9 mouse cellular contexts compared by ENCODE assay signal in the genomic region with DNA sequence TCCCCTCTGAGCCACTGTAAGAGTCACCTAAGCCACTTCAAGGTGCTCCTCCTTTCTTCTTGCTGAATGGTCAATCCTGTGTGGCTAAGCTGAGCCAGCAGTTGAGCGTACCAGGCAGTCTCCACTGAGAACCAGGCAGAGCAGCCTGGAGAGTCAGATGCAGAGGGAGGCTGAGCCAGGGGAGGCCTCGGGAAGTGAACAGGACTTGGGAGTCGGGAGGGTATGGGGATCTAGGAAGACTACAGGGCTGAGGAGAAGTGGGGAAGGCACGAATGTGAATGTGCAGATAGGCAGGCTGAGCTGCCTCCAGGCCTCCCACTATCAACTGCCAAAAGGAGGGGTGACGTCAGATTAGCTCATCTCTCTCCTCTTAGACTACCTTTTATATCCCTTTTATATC. TPM values are rescaled to one million over a fixed set of nuclear protein-coding genes. Genes with fewer than 3 reads are reported as not detected.
DNase-seq lines count a peak whose midpoint lies in the region; ATAC-seq and TF ChIP-seq lines count a peak whose summit lies in the region.
"Had no signal": no experiment of that assay in that cellular context is flagged by ENCODE, and none has a peak within 500 bp of the region (broad histone marks: within the 10 kb centered on the region; RNA-seq: fewer than 3 reads in every experiment).

No protein-coding gene starts in this region.

- H3K4me1 ChIP-seq in liver, embryonic 15.5 days (replicated peaks), result peaks cover 30% of the 10 kb centered on the region

- H3K9ac ChIP-seq in liver, embryonic 15.5 days, result no peak overlapping the region
- H3K9ac ChIP-seq: embryonic facial prominence, embryonic 15.5 days had no signal

- H3K4me2 ChIP-seq in liver, embryonic 15.5 days, result peak overlapping the region; percentile 36; the same call in 1 of the 2 replicates
- H3K4me2 ChIP-seq: embryonic facial prominence, embryonic 15.5 days had no signal

- peak; percentile 20 for DNase-seq in adrenal gland, postnatal 10 days
- no peak for DNase-seq in adrenal gland, postnatal 14 days
- DNase-seq in kidney, adult 18-20 months, result peak; percentile 33
- DNase-seq in kidney, postnatal 10 days, result no peak
- DNase-seq in brain, embryonic 14.5 days (ENCODE audit: low read depth), result peak; percentile 64
- DNase-seq in thymus, postnatal 36 days, result no peak
- no peak for DNase-seq in cerebellum, postnatal 14 days

- no peak overlapping the region for H3K4me3 ChIP-seq in liver, embryonic 15.5 days (replicated peaks)
- H3K4me3 ChIP-seq: embryonic facial prominence, embryonic 15.5 days had no signal

- no peaks in the 10 kb centered on the region for H3K9me3 ChIP-seq in liver, embryonic 15.5 days (replicated peaks)
- H3K9me3 ChIP-seq: embryonic facial prominence, embryonic 15.5 days had no signal

- ATAC-seq in liver, embryonic 15.5 days (ENCODE audit: insufficient read depth), result peak; percentile 66; the same call in 1 of the 2 replicates

- no peak for TF ChIP-seq POLR2A in brain, embryonic 14.5 days (IDR thresholded peaks at IDR 0.05; ENCODE audit: borderline replicate concordance, extremely low read depth, insufficient read depth, insufficient read length, poor library complexity, severe bottlenecking)

- no peak for TF ChIP-seq CTCF in brain, embryonic 14.5 days (IDR thresholded peaks at IDR 0.05; ENCODE audit: borderline replicate concordance, extremely low read depth, insufficient read depth, insufficient read length)

- H3K36me3 ChIP-seq in liver, embryonic 15.5 days (replicated peaks), result no peaks in the 10 kb centered on the region
- H3K36me3 ChIP-seq: embryonic facial prominence, embryonic 15.5 days had no signal

- H3K27ac ChIP-seq in liver, embryonic 15.5 days (replicated peaks), result no peak overlapping the region
- H3K27ac ChIP-seq: embryonic facial prominence, embryonic 15.5 days had no signal

- WGBS in liver, embryonic 15.5 days (ENCODE audit: insufficient replicate concordance), result 42% methylated on average over 5 of the region's 5 CpGs

- no peaks in the 10 kb centered on the region for H3K27me3 ChIP-seq in liver, embryonic 15.5 days
- H3K27me3 ChIP-seq: embryonic facial prominence, embryonic 15.5 days had no signal

RNA-seq across cellular contexts. Expression of a gene that starts 34.0 kb away (rescaled TPM):
- total RNA-seq in adrenal gland, postnatal 10 days (2021), result 10 to 100 TPM; 49.9 to 61.5 TPM
- total RNA-seq in adrenal gland, postnatal 14 days (2021), result 55.9 and 65.0 TPM in 2 replicates
- polyA plus RNA-seq in brain, embryonic 14.5 days (2012; rRNA removed), result 69.3 and 82.1 TPM in 2 replicates
- polyA plus RNA-seq in liver, embryonic 15.5 days (2015; fragmentation: Nextera tagmentation; extraction: Ambion mirVana), result 5.3 and 5.8 TPM in 2 replicates

RNA-seq across cellular contexts. Expression of a gene that starts 34.4 kb away (rescaled TPM):
- total RNA-seq in adrenal gland, postnatal 10 days (2021), result 1 to 10 TPM; 1.1 to 1.5 TPM
- 1.6 TPM in 2 replicates for total RNA-seq in adrenal gland, postnatal 14 days (2021)
- 6.0 and 7.1 TPM in 2 replicates for polyA plus RNA-seq in brain, embryonic 14.5 days (2012; rRNA removed)
- 0.25 and 0.48 TPM in 2 replicates for polyA plus RNA-seq in liver, embryonic 15.5 days (2015; fragmentation: Nextera tagmentation; extraction: Ambion mirVana)

Comparison
In these comparisons a context has a peak if more than half of its experiments do, and no peak if none do; other contexts are left out.
1. DNase-seq: peak in adrenal gland, postnatal 10 days (single experiment), kidney, adult 18-20 months (single experiment) and brain, embryonic 14.5 days (single experiment); none in adrenal gland, postnatal 14 days (single experiment), kidney, postnatal 10 days (single experiment), thymus, postnatal 36 days (0 of 2) and cerebellum, postnatal 14 days (0 of 2).